Comparison of ENCODE assay signal across 19 mouse cellular contexts in the genomic region with DNA sequence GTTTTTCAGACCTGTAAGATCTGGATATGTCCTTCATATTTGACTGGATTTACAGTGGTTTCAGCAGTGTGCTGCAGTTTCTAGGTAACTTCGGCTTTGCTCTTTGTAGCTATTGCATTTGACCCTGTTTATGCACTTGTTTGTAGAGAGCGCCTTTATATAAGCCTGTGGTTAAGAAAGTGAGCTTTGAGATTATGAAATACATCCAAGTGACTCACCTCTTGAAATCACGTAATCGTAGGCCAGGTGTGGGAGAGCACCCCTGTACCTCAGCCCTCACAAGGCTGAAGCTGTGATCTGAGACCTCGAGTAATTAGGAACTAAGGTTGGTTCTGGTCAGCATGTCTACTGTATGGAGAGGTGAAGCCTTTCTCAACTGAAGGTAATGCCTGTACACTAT.
"Had no signal": no experiment of that assay in that cellular context is flagged by ENCODE, and none has a peak within 500 bp of the region (broad histone marks: within the 10 kb centered on the region; RNA-seq: fewer than 3 reads in every experiment).

No protein-coding gene starts in this region.

- H3K9ac ChIP-seq: liver, embryonic 13.5 days; liver, embryonic 15.5 days; lung, embryonic 15.5 days; midbrain, embryonic 12.5 days; neural tube, embryonic 13.5 days; neural tube, embryonic 15.5 days had no signal

- H3K9me3 ChIP-seq: liver, embryonic 13.5 days; liver, embryonic 15.5 days; lung, embryonic 15.5 days; midbrain, embryonic 10.5 days; midbrain, embryonic 12.5 days; neural tube, embryonic 13.5 days; neural tube, embryonic 15.5 days had no signal

- H3K4me2 ChIP-seq: liver, embryonic 13.5 days; liver, embryonic 15.5 days; lung, embryonic 15.5 days; midbrain, embryonic 12.5 days; neural tube, embryonic 13.5 days; neural tube, embryonic 15.5 days had no signal

- H3K27me3 ChIP-seq: liver, embryonic 13.5 days; liver, embryonic 15.5 days; lung, embryonic 15.5 days; midbrain, embryonic 12.5 days; neural tube, embryonic 13.5 days; neural tube, embryonic 15.5 days had no signal

- H3K4me1 ChIP-seq: lung, embryonic 15.5 days; midbrain, embryonic 10.5 days; midbrain, embryonic 12.5 days; neural tube, embryonic 13.5 days; neural tube, embryonic 15.5 days had no signal

- DNase-seq: liver, embryonic 13.5 days; lung, postnatal 10 days; midbrain, embryonic 14.5 days; retina, postnatal 1 day; right cerebral cortex, adult 18-20 months; right cerebral cortex, postnatal 25 days; right cerebral cortex, postnatal 4 days; spleen, adult 18-20 months; thymus, adult 18-20 months; thymus, postnatal 14 days; thymus, postnatal 36 days had no signal

- H3K27ac ChIP-seq: liver, embryonic 13.5 days; liver, embryonic 15.5 days; lung, embryonic 15.5 days; midbrain, embryonic 10.5 days; midbrain, embryonic 12.5 days; neural tube, embryonic 13.5 days; neural tube, embryonic 15.5 days had no signal

- ATAC-seq: midbrain, embryonic 16.5 days had no signal

- H3K4me3 ChIP-seq: liver, embryonic 13.5 days; liver, embryonic 15.5 days; lung, embryonic 15.5 days; midbrain, embryonic 10.5 days; midbrain, embryonic 12.5 days; myocyte; neural tube, embryonic 13.5 days; neural tube, embryonic 15.5 days had no signal
